Mouse (Mus musculus) liver, adult 2 months (tissue): Measurements from ENCODE around the gene Gpr84. TPM values are rescaled to one million over a fixed set of nuclear protein-coding genes. Genes with fewer than 3 reads are reported as not detected.

ENCODE experiments used
- DNase-seq: peaks from one replicate; pipeline ENCODE4 v3.0.0-alpha.2; 2011; ENCODE audit warnings: low read depth, low spot score; ENCODE audit errors: extremely low read depth
- H3K27ac ChIP-seq: fragments of 200-500 bp; replicated peaks from 2 replicates; pipeline ENCODE4 v1.5.1; 2012; ENCODE audit warnings: low read depth, mild to moderate bottlenecking, control low read depth, inconsistent platforms, low read length; ENCODE audit not compliant: insufficient read depth
- H3K27me3 ChIP-seq: fragments of 200-500 bp; 2 replicates; pipeline ENCODE4 v1.6.1; 2012; ENCODE audit warnings: mild to moderate bottlenecking, moderate library complexity, low read length, inconsistent platforms; ENCODE audit not compliant: control insufficient read depth, insufficient read depth
- H3K36me3 ChIP-seq: fragments of 200-500 bp; 2 replicates; pipeline ENCODE4 v1.6.1; 2012; ENCODE audit warnings: low read length, inconsistent platforms; ENCODE audit not compliant: control insufficient read depth, insufficient read depth
- H3K4me1 ChIP-seq: fragments of 200-500 bp; 2 replicates; pipeline ENCODE4 v1.6.1; 2011; ENCODE audit warnings: low read length; ENCODE audit not compliant: control insufficient read depth, insufficient read depth
- H3K4me3 ChIP-seq: fragments of 200-500 bp; 2 replicates; pipeline ENCODE4 v1.5.1; 2011; ENCODE audit warnings: low read depth, mild to moderate bottlenecking, control low read depth, low read length, moderate library complexity; ENCODE audit not compliant: insufficient read depth
- H3K79me2 ChIP-seq: fragments of 200-500 bp; 2 replicates; pipeline ENCODE4 v1.6.1; 2012; ENCODE audit warnings: inconsistent platforms, mild to moderate bottlenecking, low read length, moderate library complexity; ENCODE audit not compliant: control insufficient read depth, insufficient read depth
- H3K9ac ChIP-seq: fragments of 200-500 bp; 2 replicates; pipeline ENCODE4 v1.6.1; 2012; ENCODE audit warnings: low read depth, mild to moderate bottlenecking, control low read depth, inconsistent platforms, low read length
- CTCF ChIP-seq: fragments of 200-500 bp; IDR thresholded peaks from 2 replicates; pipeline ENCODE4 v1.5.1; 2011; ENCODE audit warnings: low read depth, low read length, control low read depth
- POLR2A ChIP-seq: fragments of 200-500 bp; IDR thresholded peaks from 2 replicates; pipeline ENCODE4 v1.6.1; 2011; ENCODE audit warnings: low read length, control low read depth; ENCODE audit not compliant: insufficient read depth; ENCODE audit errors: extremely low read depth
- WGBS: fragments of 180-500 bp; shearing (Covaris S2); methylation state at CpG from one replicate; pipeline ENCODE4 v1.1.7; 2018; 5-methylcytosine and 5-hydroxymethylcytosine counted together
- polyA plus RNA-seq: library from polyadenylated mRNA; depleted of rRNA; stranded (reverse); fragments of >200 nt; gene quantifications from 2 replicates; pipeline ENCODE4 v1.2.3, GENCODE M21; 2012
- total RNA-seq: library from RNA; depleted of rRNA; stranded (reverse); fragments of >200 nt; gene quantifications from 2 replicates; pipeline ENCODE4 v1.2.3, GENCODE M21; 2014

The Gpr84 gene
- total and polyA plus RNA-seq, 2 experiments = 0.09 to 0.12 TPM

DNA sequence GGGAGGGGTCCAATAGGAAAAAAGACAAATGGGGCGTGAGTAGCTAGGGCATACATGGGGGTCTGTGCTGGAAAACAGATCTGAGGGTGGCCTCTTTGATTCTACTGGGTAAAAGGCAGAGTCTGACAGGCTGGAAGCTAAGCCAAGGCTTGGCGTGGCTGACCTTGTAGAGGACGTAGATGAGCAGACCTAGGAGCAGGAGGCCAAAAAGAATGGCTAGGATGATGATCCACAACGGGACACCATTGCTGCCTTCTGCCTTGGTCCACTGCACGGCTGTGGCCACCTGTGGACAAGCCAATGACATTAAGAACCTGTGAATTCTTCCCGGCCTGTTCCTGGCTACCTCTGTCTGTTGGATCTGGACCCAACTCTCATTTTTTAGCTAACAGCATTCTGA, 35.4 kb upstream of the Gpr84 start:
- Histone ChIP-seq H3K79me2 (no peaks in the 10 kb centered on the region; the same call in 1 of the 2 replicates), H3K4me3 (no peak overlapping the region), H3K36me3 (peaks cover 45% of the 10 kb centered on the region), H3K27ac (no peak overlapping the region), H3K9ac (no peak overlapping the region), H3K4me1 (no peaks in the 10 kb centered on the region), H3K27me3 (no peaks in the 10 kb centered on the region)
- TF ChIP-seq POLR2A (no peak), CTCF (no peak)
- DNase-seq = no peak
- WGBS = 86% methylated on average over 6 of the region's 6 CpGs

GRCm38 (mm10) chr15:103343556-103343955, 33.1 kb upstream of the Gpr84 start:
- H3K4me3 ChIP-seq = no peak overlapping the region
- peaks cover 29% of the 10 kb centered on the region for H3K36me3 ChIP-seq
- H3K9ac ChIP-seq = no peak overlapping the region
- H3K27me3 ChIP-seq = peaks cover 2% of the 10 kb centered on the region; the same call in 1 of the 2 replicates
- H3K27ac ChIP-seq = no peak overlapping the region
- no peak for DNase-seq
- no peaks in the 10 kb centered on the region; the same call in 1 of the 2 replicates for H3K79me2 ChIP-seq
- TF ChIP-seq POLR2A = no peak
- no peak for TF ChIP-seq CTCF
- H3K4me1 ChIP-seq = peaks cover 4% of the 10 kb centered on the region; the same call in 1 of the 2 replicates

- 66% methylated on average over 3 of the region's 3 CpGs for WGBS
- TF ChIP-seq CTCF (no peak), POLR2A (no peak)
- H3K79me2 ChIP-seq = no peaks in the 10 kb centered on the region; the same call in 1 of the 2 replicates
- peaks cover 2% of the 10 kb centered on the region; the same call in 1 of the 2 replicates for H3K27me3 ChIP-seq
- H3K27ac ChIP-seq = no peak overlapping the region
- peaks cover 4% of the 10 kb centered on the region; the same call in 1 of the 2 replicates for H3K4me1 ChIP-seq
- no peak overlapping the region for H3K9ac ChIP-seq
- no peak for DNase-seq
- H3K4me3 ChIP-seq = no peak overlapping the region
- peaks cover 29% of the 10 kb centered on the region for H3K36me3 ChIP-seq
These were observed 32.6 kb upstream of the Gpr84 start for GRCm38 (mm10) chr15:103343008-103343407.

GRCm38 (mm10) chr15:103342415-103342814, 32.0 kb upstream of the Gpr84 start:
- H3K27me3 ChIP-seq = peaks cover 2% of the 10 kb centered on the region; the same call in 1 of the 2 replicates
- H3K4me3 ChIP-seq = no peak overlapping the region
- H3K9ac ChIP-seq = no peak overlapping the region
- H3K27ac ChIP-seq = no peak overlapping the region
- H3K4me1 ChIP-seq = peaks cover 4% of the 10 kb centered on the region; the same call in 1 of the 2 replicates
- H3K36me3 ChIP-seq = peaks cover 26% of the 10 kb centered on the region
- TF ChIP-seq CTCF (peak; percentile 53), POLR2A (no peak)
- peak; percentile 74 for DNase-seq
- H3K79me2 ChIP-seq = no peaks in the 10 kb centered on the region; the same call in 1 of the 2 replicates
- WGBS = 23% methylated on average over 4 of the region's 4 CpGs

- DNase-seq = no peak
- H3K4me1 ChIP-seq = peaks cover 4% of the 10 kb centered on the region; the same call in 1 of the 2 replicates
- TF ChIP-seq POLR2A (no peak), CTCF (no peak)
- peaks cover 21% of the 10 kb centered on the region for H3K36me3 ChIP-seq
- WGBS = 75% methylated on average over 8 of the region's 8 CpGs
- H3K9ac ChIP-seq = no peak overlapping the region
- H3K4me3 ChIP-seq = no peak overlapping the region
- no peaks in the 10 kb centered on the region; the same call in 1 of the 2 replicates for H3K79me2 ChIP-seq
- peaks cover 2% of the 10 kb centered on the region; the same call in 1 of the 2 replicates for H3K27me3 ChIP-seq
- H3K27ac ChIP-seq = no peak overlapping the region
These were observed 31.1 kb upstream of the Gpr84 start for GRCm38 (mm10) chr15:103341547-103341946.

- DNase-seq = no peak
- TF ChIP-seq CTCF = peak; percentile 20; the same call in 1 of the 2 replicates
- TF ChIP-seq POLR2A = no peak
- H3K4me1 ChIP-seq = peaks cover 4% of the 10 kb centered on the region; the same call in 1 of the 2 replicates
- no peak overlapping the region for H3K4me3 ChIP-seq
- H3K36me3 ChIP-seq = peaks cover 13% of the 10 kb centered on the region; the same call in 1 of the 2 replicates
- no peaks in the 10 kb centered on the region for H3K79me2 ChIP-seq
- peaks cover 2% of the 10 kb centered on the region; the same call in 1 of the 2 replicates for H3K27me3 ChIP-seq
- no peak overlapping the region for H3K9ac ChIP-seq
- H3K27ac ChIP-seq = no peak overlapping the region
- 40% methylated on average over 4 of the region's 4 CpGs for WGBS
These were observed 30.4 kb upstream of the Gpr84 start for GRCm38 (mm10) chr15:103340786-103341185.
